Mouse (Mus musculus) cerebellum, adult (tissue): ENCODE data around the gene Tmco4.

ENCODE experiments used
- ATAC-seq: cut with Nextera tagmentation; 2 replicates; pipeline ENCODE4 v1.9.2; 2017; ENCODE audit warnings: mild to moderate bottlenecking, moderate library complexity, mixed read lengths; ENCODE audit not compliant: insufficient number of reproducible peaks, low FRiP score, low TSS enrichment

Tmco4 gene

DNA sequence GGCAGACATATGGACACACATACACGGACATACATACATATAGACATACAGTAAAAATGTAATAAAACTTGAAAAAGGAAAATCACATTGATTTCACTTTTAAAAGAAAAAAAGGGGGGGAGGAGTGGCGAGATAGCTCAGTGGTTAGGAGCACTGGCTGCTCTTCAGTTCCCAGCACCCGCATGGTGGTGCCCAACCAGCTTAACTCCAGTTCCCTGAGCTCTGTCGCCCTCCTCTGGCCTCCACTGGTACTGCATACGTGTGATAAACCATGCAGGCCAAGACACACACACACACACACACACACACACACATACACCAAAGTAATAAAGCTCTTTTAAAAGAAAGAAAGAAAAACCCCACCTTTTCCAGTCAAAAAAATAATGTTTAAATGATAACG is 42.1 kb downstream of the Tmco4 start:
- no peak for ATAC-seq

DNA sequence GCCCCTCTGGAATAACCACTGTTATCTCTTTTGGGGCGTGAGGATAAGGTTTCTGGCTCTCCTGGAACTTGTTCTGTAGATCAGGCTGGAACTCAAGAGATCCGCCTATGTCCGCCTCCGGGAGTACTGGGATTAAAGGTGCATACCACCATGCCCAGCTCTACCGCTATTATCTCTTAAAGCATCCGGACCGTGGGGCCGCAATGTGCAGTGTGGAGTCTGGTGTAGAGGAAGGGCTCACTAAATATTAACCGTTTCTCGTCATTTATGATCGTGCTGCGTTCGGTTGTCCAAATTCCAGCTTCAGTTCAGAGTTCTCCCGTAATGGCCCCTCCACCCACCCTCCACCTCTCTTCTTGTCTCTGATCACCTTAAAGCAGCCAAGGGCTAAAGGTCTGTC is 45.7 kb downstream of the Tmco4 start:
- no peak for ATAC-seq

DNA sequence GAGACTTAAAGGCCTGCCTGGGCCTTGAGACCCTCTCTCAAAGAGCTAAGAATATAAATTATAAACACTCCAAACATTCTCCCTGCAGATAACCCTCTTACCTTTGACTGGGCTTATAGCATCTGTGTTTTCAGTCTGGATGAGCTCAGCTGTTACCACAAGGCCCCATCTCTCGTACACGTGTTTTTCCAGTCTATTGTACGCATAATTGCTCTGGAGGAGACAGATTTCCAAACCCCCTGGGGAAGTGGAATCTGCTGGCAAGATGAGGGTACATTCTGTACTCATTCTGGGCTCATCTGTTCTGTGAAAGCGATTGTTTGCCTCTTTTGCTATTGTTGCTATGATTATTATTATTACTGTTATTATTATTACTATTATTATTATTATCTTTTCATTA is 46.3 kb downstream of the Tmco4 start:
- ATAC-seq: no peak

DNA sequence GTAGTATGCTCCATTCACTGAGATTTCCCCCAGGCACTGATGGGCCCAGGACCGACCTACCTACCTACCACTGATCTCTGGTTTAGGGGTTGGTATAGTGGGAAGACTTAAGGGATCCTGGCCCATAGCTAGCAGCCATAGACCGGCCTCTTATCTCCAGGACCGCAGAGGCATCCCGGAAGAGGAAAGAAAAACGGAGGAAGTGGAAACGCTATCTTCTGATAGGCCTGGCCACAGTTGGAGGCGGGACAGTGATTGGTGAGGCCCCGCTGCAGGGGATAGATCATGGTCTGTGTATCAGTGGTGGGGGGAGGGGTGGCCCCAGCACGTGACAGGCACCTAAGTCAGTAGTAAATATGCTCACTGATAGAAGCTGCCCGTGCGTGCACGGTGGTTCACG is 46.7 kb downstream of the Tmco4 start:
- no peak for ATAC-seq

DNA sequence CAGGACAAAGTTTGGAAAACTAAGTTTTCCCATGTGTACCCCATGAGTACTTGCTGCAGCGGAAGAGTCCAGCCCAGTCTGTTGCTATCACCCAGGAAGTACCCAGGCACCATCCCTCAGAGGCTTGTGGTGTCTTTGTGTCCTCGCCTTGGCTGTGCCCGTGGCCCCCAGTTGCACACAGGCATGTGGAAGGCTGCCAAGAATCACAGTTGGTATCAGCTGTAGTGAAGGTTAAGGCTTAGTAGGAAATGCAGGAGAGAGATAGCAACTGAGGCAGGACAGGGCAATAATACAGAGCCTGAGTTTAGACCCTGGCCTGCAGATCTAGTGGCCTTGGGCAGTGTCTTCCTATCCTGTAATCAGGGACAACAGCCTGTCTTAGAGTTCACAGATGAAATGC is 47.7 kb downstream of the Tmco4 start:
- no peak for ATAC-seq

DNA sequence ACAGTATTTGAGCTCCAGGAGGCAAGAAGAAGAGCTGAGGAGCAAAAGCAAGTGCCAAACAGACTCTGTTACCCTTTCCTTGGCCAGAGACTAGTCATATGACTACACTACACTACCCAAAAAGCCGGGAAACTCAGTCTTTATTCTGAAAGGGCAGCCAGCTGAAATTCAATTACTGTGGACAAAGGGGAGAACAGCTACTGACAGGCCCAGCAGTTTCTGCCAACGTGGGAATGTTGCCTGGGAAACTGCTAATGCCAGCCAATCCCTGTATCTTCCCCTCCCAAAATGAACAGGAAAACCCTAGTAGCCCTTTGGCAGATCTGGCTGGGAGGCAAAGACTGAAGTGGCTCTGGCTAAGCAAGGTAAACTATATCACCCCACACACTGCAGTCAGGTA is 51.7 kb downstream of the Tmco4 start:
- no peak for ATAC-seq

DNA sequence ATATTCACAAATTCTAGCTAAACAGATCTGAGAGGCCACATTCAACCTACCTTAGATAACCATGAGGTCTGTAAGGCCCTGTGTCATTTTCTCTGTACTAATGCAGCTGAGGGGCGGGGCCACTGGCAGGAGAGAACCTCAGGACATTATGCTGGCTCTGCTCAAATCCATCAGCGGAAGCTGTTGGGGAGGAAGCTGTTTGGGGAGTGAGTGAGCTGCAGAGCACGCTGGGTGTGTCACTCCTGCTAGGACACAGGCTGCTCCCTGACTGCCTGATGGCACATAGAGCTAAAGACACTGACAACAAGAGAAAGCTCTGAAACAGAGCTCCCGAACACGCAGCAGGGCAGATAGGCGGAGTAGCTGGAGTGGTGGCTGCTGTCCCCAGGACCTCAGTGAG is 58.0 kb downstream of the Tmco4 start:
- ATAC-seq: no peak

DNA sequence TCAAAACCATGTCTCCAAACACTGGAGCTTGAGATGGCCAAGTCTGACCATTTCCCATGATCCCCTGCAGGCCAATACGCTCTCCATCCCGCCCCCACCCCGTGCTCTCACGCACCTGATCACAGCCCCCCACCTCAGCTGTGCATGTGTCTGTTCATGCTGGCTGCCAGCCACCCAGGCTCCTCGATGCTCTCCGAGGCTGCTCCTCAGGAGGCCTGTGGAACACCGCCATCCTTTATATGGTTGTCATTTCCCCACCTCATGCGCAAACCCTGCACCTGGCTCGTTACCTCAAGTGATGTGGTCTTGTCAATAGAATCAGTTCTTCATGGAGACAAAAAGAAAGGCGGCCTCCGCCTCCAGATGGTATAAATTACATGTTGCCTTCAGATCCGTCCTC is 59.8 kb downstream of the Tmco4 start:
- no peak for ATAC-seq

DNA sequence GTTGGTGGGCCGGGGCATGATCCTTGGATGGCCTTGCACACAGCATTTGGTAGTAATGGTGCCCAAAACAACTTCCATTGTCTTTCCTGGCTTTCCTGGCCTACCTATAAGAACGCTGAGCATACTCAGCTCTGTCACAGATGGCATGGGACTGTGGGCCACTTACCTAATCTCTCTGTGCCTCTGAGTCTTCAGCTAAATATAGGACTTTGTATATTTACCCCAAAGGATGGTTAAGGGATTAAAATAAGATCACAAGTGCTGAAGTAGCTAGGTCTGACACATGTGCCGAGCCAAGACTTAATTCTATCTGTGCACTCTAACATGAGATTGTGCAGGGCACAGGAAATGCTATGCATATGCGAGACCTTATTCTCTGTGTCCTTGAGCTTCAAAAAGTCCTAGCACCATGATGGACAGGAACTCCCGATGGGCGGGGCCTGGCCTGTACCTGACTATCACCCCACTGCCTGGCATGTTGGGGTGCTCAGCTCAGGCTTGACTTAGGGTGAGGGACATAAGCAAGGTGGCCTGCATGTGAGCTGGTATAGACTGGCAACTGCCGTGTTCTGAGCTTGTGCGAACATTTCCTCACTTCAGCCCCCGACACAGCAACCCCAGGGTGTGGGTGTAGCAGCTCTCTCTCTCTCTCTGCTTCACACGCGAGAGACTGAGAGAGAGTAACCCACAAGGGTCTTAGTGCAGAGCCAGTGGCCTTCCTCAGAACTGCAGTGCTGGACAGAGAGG is 60.7 kb downstream of the Tmco4 start:
- ATAC-seq: no peak

DNA sequence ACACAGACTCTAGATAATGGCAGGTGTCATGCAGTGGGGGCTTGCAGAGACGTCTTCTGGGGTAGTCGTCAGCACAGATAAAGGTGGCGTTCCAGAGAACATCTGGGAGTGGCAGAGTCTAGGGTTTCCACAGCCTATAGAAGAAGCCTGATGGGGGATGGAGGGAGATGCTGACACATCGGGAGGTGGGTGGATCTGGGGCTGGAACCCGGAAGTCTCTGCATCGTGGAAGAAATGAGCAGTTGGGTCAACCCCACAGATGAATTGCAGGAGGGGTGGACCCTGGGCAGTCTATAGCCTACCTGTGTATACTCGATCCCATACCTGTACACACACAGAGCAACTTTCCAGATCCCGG is 61.3 kb downstream of the Tmco4 start:
- ATAC-seq: no peak

DNA sequence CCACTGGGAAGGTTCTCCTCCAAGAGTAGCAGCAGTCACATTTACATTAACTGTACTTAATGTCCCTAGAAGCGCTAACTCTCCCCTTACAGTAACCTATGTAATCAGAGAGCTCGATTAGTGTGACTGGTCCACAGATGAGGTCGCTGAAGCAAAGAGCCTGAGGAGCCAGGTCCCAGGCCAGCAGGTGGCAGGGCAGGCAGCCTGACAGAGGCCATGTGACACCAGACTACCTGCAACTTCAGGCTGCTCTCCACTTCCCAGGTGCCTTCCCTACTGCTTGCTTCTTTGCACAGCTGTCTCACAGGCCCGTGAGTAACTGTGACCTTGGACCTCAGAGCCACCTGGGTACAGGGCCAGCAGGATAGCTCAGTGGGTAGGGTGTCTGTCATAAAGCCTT is 61.9 kb downstream of the Tmco4 start:
- no peak for ATAC-seq

DNA sequence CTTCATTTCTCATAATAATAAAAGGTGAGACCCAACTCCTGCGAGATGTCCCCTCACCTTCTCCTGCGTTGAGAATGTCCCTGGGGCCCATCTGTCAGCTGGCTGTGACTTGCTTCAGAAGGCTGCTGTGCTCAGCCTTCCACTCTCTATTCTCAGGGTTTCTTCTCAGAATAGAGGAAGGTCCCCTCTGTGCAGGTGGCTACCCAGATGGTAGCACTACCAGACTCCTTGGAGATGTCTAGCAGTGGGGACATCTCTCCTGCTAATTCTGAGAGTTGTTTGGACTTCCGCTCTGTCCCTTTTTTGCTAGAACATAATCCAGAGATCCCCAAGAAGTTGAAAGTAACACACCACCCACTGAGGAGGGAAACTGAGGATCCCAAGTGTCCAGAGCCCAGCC is 62.3 kb downstream of the Tmco4 start:
- ATAC-seq: no peak

DNA sequence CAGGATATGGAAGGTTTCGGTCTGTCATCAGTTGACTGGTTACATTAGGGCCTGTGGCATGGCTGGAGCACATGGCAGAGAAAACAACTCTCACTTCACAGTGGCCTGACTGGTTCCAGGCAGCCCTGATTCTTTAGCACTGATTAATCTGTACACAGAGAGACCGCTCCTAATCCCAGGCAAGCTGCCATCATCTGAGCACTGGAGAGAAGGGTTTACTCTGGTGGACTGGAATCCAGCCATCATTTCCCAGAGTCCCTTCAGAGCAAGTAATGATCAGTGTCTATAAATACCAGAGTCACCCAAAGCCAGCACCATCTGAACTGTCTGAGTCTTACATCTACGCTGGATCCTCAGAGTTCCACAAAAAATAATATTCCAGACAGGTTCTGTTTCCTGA is 63.1 kb downstream of the Tmco4 start:
- ATAC-seq: no peak

DNA sequence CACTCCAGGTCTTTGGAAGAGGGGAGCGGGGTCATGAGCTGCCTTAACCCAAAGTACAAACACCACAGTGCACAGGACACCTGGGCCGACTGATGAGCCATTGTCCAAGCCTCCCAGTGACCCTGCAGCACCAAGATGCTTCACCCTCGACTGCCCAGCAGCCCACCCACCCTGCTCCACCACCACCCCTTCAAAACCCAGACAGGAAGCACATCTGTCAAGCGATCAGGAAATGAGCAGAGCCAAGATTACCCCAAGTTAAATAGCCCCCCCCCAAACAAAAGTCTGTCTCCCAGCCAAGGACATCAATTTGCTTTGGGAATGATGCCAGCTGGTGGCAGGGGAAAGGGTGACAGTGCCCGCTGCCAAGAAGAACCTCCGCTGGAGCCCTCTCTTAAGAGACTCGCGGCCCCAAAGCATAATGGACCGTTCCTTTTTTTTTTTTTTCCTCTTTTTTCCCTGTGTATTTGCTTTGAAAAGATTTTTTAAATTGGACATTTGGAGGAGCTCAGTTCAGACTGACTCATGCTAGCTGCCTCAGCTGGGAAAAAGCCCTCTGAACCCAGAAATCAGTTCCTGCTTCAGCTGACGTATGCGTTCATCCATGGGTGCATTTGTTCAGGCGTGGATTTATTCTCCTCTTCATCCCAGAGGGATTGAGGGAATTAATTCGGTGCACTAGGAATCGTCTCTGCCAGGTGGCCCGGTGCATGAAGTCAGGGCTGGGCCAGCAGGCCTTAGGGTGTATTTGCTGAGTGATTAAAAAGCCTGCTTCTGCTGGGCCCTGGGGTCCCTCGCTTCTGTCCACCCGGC is 65.3 kb downstream of the Tmco4 start:
- no peak for ATAC-seq

DNA sequence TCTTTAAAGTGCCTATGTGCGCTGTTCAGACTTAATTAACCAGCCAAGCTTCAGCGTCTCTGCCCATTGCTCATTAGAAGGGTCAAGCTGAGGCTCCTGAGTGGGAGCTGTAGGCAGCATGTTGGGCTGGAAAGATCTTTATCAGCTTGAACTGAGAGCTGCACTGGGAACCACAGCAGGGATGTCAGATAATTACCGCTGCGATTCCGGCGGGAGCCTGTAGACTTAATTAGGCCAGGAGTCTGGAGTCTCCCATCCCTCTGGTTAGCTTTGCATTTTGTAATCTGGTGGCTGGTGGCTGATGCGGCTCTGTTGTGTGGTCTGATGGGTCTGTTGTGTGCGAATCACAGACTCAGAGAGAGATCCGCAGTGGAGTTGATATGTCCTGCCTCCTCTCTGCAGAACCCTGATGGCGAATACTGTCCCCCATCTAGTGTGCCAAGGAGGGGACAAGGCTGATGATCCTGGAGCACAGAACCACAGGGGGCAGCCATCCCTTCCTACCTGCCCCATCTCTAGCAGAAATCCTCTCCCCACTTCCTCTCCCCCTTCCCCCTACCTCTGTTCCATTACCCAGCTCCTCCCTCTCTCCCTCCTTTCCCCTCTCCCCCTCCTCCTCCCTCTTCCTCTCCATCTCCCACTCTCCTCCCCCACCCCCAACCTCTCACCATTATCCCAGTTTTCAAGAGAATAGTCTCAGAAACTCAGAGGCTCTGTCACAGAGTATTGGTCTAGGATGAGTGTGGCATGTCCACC is 67.6 kb downstream of the Tmco4 start:
- no peak for ATAC-seq

DNA sequence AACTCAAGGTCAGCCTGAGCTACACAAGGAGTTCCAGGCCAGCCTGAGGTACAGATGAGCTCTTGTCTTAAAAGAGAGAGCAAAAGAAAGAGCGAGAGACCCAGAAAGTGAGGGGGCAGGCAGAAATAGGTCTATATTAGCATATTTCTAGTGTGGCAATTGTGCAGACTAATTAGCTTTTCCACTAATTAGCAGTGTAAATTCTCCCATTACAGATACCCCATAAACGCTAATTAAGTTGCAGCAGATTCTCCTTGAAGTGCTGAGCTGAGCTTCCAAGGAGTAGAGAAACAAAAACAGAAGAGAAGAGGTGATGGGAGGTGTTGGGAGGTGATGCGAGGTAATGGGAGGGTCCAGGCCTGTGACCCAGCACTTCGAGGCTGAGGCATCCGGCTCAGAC is 69.9 kb downstream of the Tmco4 start:
- ATAC-seq: no peak

DNA sequence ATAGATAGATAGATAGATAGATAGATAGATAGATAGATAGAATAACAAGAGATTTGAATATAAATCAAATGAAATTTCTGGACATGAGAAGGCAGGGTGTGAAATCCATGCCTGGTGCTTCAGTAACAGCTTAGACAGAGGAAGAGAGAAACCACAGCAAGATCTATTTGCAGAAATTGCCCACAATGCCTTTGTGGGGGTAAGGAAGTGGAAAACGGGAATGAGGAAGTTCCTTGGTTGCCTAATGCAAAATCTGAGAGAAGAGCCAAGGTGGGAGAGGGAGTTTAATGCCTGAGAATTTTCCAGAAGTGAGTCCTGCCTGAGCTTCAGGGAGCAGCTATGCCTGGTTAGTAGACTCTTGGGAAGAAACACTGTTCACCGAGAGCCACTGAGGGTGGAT is 70.9 kb downstream of the Tmco4 start:
- no peak for ATAC-seq

DNA sequence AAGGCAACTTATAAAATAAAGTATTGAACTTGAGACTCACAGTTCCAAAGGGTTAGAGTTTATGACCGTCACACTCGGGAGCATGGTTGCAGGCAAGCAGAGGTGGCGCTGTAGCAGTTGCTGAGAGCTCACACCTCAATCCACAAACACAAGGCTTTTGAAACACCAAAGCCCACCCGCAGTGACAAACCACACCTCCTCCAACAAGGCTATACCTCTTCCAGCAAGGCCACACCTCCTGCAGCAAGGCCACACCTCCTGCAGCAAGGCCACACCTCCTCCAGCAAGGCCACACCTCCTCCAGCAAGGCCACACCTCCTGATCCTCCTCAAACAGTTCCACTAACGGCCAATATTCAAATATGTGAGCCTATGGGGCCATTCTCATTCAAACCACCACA is 71.9 kb downstream of the Tmco4 start:
- ATAC-seq: no peak

DNA sequence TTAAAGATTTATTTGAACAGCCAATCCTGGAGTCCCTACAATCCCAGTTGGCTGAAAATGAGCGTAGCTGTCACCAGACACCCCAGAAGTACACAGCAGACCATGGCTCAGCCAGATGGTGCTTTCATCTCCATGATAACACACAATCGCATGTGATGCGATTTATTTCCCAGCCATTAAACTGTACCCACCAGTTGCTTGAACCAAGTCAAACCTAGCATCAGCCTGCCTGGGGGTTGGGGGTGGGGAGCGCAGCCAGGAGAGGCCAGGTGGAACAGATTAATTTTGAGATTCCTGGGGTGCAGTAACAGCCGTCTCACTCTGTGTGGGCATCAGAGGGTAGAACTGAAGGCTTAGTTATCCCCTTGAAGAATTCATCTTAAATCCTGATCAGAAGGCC is 73.7 kb downstream of the Tmco4 start:
- ATAC-seq: no peak

DNA sequence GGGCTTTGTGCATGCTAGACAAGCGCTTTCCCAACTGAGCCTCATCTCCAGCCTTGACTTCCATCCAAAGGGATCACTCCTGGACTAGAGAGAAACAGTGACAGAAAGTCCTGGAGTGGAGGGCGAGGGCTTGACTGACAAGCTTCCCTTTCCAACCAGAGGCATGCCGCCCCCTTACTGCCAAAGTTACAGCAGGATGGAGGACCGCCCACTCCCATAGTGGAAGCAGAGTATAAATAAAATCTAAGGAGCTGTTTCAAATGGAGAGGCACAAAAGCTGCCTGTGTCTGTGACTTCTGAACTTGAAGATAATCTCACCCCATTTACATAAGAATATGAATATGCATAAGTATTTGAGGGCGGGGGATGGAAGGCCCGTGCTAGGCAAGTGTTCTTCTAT is 75.8 kb downstream of the Tmco4 start:
- ATAC-seq: no peak

DNA sequence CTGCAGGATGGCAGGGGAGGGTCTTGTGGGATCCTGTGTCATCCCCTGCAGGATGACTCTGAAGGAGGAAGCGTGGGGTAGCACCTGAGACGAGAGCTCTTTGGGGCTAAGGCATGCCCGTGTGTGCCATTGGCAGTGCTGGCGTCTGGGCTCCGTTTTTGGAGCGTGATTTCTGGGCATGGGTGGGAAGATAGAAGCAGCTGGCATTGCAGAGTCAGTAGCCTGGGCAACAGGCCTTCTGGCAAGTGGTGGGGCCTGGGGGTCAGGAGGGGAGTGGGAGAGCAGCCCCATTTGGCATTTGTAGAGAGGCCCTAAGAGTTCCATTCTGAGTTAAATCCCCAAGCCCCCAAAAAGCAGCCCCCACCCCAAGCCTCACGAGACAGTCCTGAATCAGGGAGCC is 80.1 kb downstream of the Tmco4 start:
- no peak for ATAC-seq
